Mouse (Mus musculus): ENCODE data around the gene Pdpk1. TPM values are rescaled to one million over a fixed set of nuclear protein-coding genes. Genes with fewer than 3 reads are reported as not detected.
"Not testable (repeated sequence)": the region's sequence is repeated elsewhere in the genome, so short reads cannot be mapped to it uniquely, and the experiment has no call there.

Gene Pdpk1
- polyA plus RNA-seq, 1 experiment from 2014 or later, result 41.2 TPM

DNA sequence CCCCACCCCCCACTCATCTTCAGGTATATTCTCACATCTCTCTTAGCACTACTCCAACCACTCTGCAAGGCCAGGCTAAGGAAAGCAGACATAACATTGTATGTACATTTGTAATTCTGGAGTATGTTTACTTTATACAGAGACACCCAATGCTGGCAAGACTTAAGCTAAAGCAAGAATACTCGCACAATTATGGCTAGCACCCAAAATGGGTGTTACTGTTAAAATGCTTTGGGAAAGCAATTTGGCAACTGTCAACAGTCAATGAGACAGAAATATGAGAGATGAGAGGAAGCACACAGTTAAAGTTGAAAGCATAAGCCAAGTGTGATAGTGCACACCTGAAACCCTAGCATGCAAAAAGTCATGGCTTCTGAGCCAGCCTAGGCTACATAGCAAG lies 39.5 kb downstream of the Pdpk1 start:
- DNase-seq (ENCODE audit: low spot score, missing footprints), result no peak
- 94% methylated on average over 1 of the region's 1 CpGs for WGBS
- no peak for ATAC-seq (ENCODE audit: low FRiP score)

DNA sequence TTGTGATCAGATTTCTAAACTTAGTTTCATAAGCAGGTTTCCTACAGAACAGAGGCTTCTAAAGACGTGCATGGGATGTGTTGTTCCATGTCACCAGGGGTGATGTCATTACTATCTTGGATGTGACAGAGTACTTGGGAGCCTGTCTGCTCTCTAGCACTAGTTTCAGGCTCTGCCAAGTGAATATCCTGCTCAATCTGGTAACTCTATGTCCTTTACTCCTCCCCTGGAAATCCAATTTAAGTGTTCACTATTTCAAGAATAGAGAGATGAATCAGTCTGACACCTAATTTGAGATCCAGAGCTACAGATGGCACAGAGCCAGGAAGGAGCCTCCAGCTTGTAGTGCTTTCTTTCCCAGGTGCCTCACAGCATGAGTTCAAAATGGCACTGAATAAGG lies 41.8 kb downstream of the Pdpk1 start:
- DNase-seq (ENCODE audit: low spot score, missing footprints) (no peak), ATAC-seq (ENCODE audit: low FRiP score) (no peak)
- H3K27ac ChIP-seq (ENCODE audit: low read depth, low read length), result no peak overlapping the region
- no peak overlapping the region for H3K9ac ChIP-seq (ENCODE audit: low read length)
- WGBS, result 82% methylated on average over 1 of the region's 1 CpGs
- no peaks in the 10 kb centered on the region for H3K4me1 ChIP-seq (ENCODE audit: control insufficient read depth, insufficient read depth, low read length)
- H3K36me3 ChIP-seq (ENCODE audit: control insufficient read depth, insufficient read depth, low read length), result 0 out of 2 replicates have a peak, but pooled peaks cover 3% of the 10 kb centered on the region
- no peaks in the 10 kb centered on the region for H3K27me3 ChIP-seq (ENCODE audit: control insufficient read depth, insufficient read depth, low read length)
- H3K4me2 ChIP-seq, result no peak overlapping the region
- H3K4me3 ChIP-seq (ENCODE audit: low read depth, low read length), result no peak overlapping the region
- no peaks in the 10 kb centered on the region for H3K9me3 ChIP-seq (ENCODE audit: control insufficient read depth, low read length)

More for the DNA sequence above, 39.5 kb downstream of the Pdpk1 start:
- no peaks in the 10 kb centered on the region for H3K9me3 ChIP-seq (ENCODE audit: control insufficient read depth, low read length)
- H3K4me3 ChIP-seq (ENCODE audit: low read depth, low read length), result no peak overlapping the region
- H3K9ac ChIP-seq (ENCODE audit: low read length), result no peak overlapping the region
- no peaks in the 10 kb centered on the region for H3K4me1 ChIP-seq (ENCODE audit: control insufficient read depth, insufficient read depth, low read length)
- no peak overlapping the region for H3K4me2 ChIP-seq
- H3K27me3 ChIP-seq (ENCODE audit: control insufficient read depth, insufficient read depth, low read length), result no peaks in the 10 kb centered on the region
- no peak overlapping the region for H3K27ac ChIP-seq (ENCODE audit: low read depth, low read length)
- no peaks in the 10 kb centered on the region for H3K36me3 ChIP-seq (ENCODE audit: control insufficient read depth, insufficient read depth, low read length)

DNA sequence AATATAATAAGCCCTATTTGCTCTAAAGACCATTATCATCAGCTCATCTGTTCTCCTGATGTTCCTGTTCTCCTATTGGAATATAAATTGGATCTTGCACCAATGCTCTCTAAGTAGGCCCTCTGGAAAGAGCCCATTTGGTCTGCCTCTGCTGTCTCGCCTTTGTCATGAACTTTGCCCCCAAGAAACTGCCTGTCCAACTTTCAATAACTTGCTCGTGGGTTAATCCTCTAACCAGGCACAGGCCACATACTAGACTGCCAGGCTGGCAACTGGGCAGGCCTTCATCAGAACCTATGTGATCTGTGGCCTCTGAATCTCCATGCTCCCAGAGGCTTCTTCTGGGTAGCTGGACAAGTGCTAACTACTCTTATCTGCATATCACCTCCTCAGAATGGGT lies 45.6 kb downstream of the Pdpk1 start:
- no peaks in the 10 kb centered on the region for H3K9me3 ChIP-seq (ENCODE audit: control insufficient read depth, low read length)
- WGBS, result 84% methylated on average over 2 of the region's 2 CpGs
- H3K4me1 ChIP-seq (ENCODE audit: control insufficient read depth, insufficient read depth, low read length), result no peaks in the 10 kb centered on the region
- DNase-seq (ENCODE audit: low spot score, missing footprints) (no peak), ATAC-seq (ENCODE audit: low FRiP score) (no peak)
- no peaks in the 10 kb centered on the region for H3K27me3 ChIP-seq (ENCODE audit: control insufficient read depth, insufficient read depth, low read length)
- no peak overlapping the region for H3K4me2 ChIP-seq
- H3K9ac ChIP-seq (ENCODE audit: low read length), result no peak overlapping the region
- H3K36me3 ChIP-seq (ENCODE audit: control insufficient read depth, insufficient read depth, low read length), result 0 out of 2 replicates have a peak, but pooled peaks cover 5% of the 10 kb centered on the region
- H3K27ac ChIP-seq (ENCODE audit: low read depth, low read length), result no peak overlapping the region
- no peak overlapping the region for H3K4me3 ChIP-seq (ENCODE audit: low read depth, low read length)

DNA sequence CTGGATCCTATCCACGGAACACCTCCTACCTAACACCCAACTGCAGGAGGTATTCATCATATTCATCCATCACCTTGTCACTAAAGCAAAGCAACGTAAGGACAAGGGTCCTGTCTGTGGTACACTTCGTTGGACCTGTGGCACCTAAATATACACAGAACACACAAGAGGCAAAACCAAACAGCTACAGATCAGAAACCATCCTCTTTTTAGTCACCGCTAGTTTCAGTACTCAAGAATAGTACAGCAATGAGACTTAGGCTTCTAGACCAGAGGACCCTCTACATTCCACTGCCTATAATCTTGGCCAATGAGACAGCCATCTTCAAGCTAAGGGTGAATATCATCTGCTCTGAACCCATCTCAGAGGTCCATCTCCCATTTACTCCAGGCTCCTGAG lies 52.4 kb downstream of the Pdpk1 start:
- H3K9me3 ChIP-seq (ENCODE audit: control insufficient read depth, low read length), result no peaks in the 10 kb centered on the region
- no peaks in the 10 kb centered on the region for H3K27me3 ChIP-seq (ENCODE audit: control insufficient read depth, insufficient read depth, low read length)
- H3K9ac ChIP-seq (ENCODE audit: low read length), result no peak overlapping the region
- DNase-seq (ENCODE audit: low spot score, missing footprints) (no peak), ATAC-seq (ENCODE audit: low FRiP score) (no peak)
- no peak overlapping the region for H3K4me2 ChIP-seq
- H3K4me3 ChIP-seq (ENCODE audit: low read depth, low read length), result no peak overlapping the region
- 94% methylated on average over 4 of the region's 4 CpGs for WGBS
- no peaks in the 10 kb centered on the region for H3K4me1 ChIP-seq (ENCODE audit: control insufficient read depth, insufficient read depth, low read length)
- H3K36me3 ChIP-seq (ENCODE audit: control insufficient read depth, insufficient read depth, low read length), result peaks cover 18% of the 10 kb centered on the region; the same call in 1 of the 2 replicates
- no peak overlapping the region for H3K27ac ChIP-seq (ENCODE audit: low read depth, low read length)

GRCm38 (mm10) chr17:24090575-24090974 lies 60.1 kb downstream of the Pdpk1 start:
- WGBS, result 100% methylated on average over 1 of the region's 1 CpGs
- Histone ChIP-seq H3K9me3 (ENCODE audit: control insufficient read depth, low read length) (no peaks in the 10 kb centered on the region), H3K4me2 (no peak overlapping the region), H3K9ac (ENCODE audit: low read length) (no peak overlapping the region), H3K27me3 (ENCODE audit: control insufficient read depth, insufficient read depth, low read length) (no peaks in the 10 kb centered on the region), H3K4me3 (ENCODE audit: low read depth, low read length) (no peak overlapping the region), H3K27ac (ENCODE audit: low read depth, low read length) (no peak overlapping the region), H3K4me1 (ENCODE audit: control insufficient read depth, insufficient read depth, low read length) (no peaks in the 10 kb centered on the region), H3K36me3 (ENCODE audit: control insufficient read depth, insufficient read depth, low read length) (peaks cover 4% of the 10 kb centered on the region; the same call in 1 of the 2 replicates)
- no peak for DNase-seq (ENCODE audit: low spot score, missing footprints)
- no peak for ATAC-seq (ENCODE audit: low FRiP score)

GRCm38 (mm10) chr17:24086399-24086798 lies 64.3 kb downstream of the Pdpk1 start:
- not testable (repeated sequence) for H3K9ac ChIP-seq (ENCODE audit: low read length); H3K9me3 ChIP-seq (ENCODE audit: control insufficient read depth, low read length); H3K4me2 ChIP-seq; H3K4me3 ChIP-seq (ENCODE audit: low read depth, low read length); H3K27ac ChIP-seq (ENCODE audit: low read depth, low read length); H3K36me3 ChIP-seq (ENCODE audit: control insufficient read depth, insufficient read depth, low read length); H3K4me1 ChIP-seq (ENCODE audit: control insufficient read depth, insufficient read depth, low read length); DNase-seq (ENCODE audit: low spot score, missing footprints); H3K27me3 ChIP-seq (ENCODE audit: control insufficient read depth, insufficient read depth, low read length); ATAC-seq (ENCODE audit: low FRiP score)
- 86% methylated on average over 4 of the region's 4 CpGs for WGBS

GRCm38 (mm10) chr17:24084593-24084992 lies 66.1 kb downstream of the Pdpk1 start:
- H3K27ac ChIP-seq (ENCODE audit: low read depth, low read length), result no peak overlapping the region
- H3K4me1 ChIP-seq (ENCODE audit: control insufficient read depth, insufficient read depth, low read length), result no peaks in the 10 kb centered on the region
- H3K4me3 ChIP-seq (ENCODE audit: low read depth, low read length), result no peak overlapping the region
- no peak for ATAC-seq (ENCODE audit: low FRiP score)
- H3K27me3 ChIP-seq (ENCODE audit: control insufficient read depth, insufficient read depth, low read length), result no peaks in the 10 kb centered on the region
- H3K9ac ChIP-seq (ENCODE audit: low read length), result no peak overlapping the region
- DNase-seq (ENCODE audit: low spot score, missing footprints), result no peak
- H3K9me3 ChIP-seq (ENCODE audit: control insufficient read depth, low read length), result no peaks in the 10 kb centered on the region
- WGBS, result 72% methylated on average over 1 of the region's 1 CpGs
- no peaks in the 10 kb centered on the region; the same call in 1 of the 2 replicates for H3K36me3 ChIP-seq (ENCODE audit: control insufficient read depth, insufficient read depth, low read length)
- H3K4me2 ChIP-seq, result no peak overlapping the region

GRCm38 (mm10) chr17:24077101-24077500 lies 73.6 kb downstream of the Pdpk1 start:
- Histone ChIP-seq H3K4me3 (ENCODE audit: low read depth, low read length) (no peak overlapping the region), H3K4me2 (no peak overlapping the region), H3K4me1 (ENCODE audit: control insufficient read depth, insufficient read depth, low read length) (peaks cover 1% of the 10 kb centered on the region), H3K27me3 (ENCODE audit: control insufficient read depth, insufficient read depth, low read length) (no peaks in the 10 kb centered on the region), H3K9me3 (ENCODE audit: control insufficient read depth, low read length) (no peaks in the 10 kb centered on the region), H3K9ac (ENCODE audit: low read length) (no peak overlapping the region), H3K36me3 (ENCODE audit: control insufficient read depth, insufficient read depth, low read length) (peaks cover 13% of the 10 kb centered on the region), H3K27ac (ENCODE audit: low read depth, low read length) (no peak overlapping the region)
- 79% methylated on average over 2 of the region's 2 CpGs for WGBS
- DNase-seq (ENCODE audit: low spot score, missing footprints) (no peak), ATAC-seq (ENCODE audit: low FRiP score) (no peak)

- Histone ChIP-seq H3K9ac (ENCODE audit: low read length) (peak within 1 kb of the TSS; percentile 98), H3K4me1 (ENCODE audit: control insufficient read depth, insufficient read depth, low read length) (peaks cover 4% of the 10 kb centered on the region), H3K36me3 (ENCODE audit: control insufficient read depth, insufficient read depth, low read length) (peaks cover 5% of the 10 kb centered on the region; the same call in 1 of the 2 replicates), H3K4me2 (peak within 1 kb of the TSS; percentile 77), H3K4me3 (ENCODE audit: low read depth, low read length) (peak within 1 kb of the TSS; percentile 96), H3K27me3 (ENCODE audit: control insufficient read depth, insufficient read depth, low read length) (no peaks in the 10 kb centered on the region), H3K27ac (ENCODE audit: low read depth, low read length) (peak within 1 kb of the TSS; percentile 13), H3K9me3 (ENCODE audit: control insufficient read depth, low read length) (no peaks in the 10 kb centered on the region)
- ATAC-seq (ENCODE audit: low FRiP score) (peak; percentile 99), DNase-seq (ENCODE audit: low spot score, missing footprints) (peak; percentile 100)
- WGBS, result under 1% methylated on average over 62 of the region's 62 CpGs
These were observed 77.6 kb downstream of the Pdpk1 start, which contains the start of gene Kctd5 for GRCm38 (mm10) chr17:24072919-24073696. TSS of gene Kctd5 (minus strand) at chr17:24073485.

All from midbrain, embryonic 11.5 days (tissue).